Mouse (Mus musculus) kidney, postnatal 10 days (tissue): ENCODE measurements around the gene Arhgap5.
A peak's percentile ranks its signal among the peaks of the same experiment; 100 is the strongest.
"Not testable (repeated sequence)": the region's sequence is repeated elsewhere in the genome, so short reads cannot be mapped to it uniquely, and the experiment has no call there.

Experiments used
- DNase-seq: peaks from one replicate; pipeline ENCODE4 v3.0.0; 2021; ENCODE audit warnings: mixed read lengths

The Arhgap5 gene

DNA sequence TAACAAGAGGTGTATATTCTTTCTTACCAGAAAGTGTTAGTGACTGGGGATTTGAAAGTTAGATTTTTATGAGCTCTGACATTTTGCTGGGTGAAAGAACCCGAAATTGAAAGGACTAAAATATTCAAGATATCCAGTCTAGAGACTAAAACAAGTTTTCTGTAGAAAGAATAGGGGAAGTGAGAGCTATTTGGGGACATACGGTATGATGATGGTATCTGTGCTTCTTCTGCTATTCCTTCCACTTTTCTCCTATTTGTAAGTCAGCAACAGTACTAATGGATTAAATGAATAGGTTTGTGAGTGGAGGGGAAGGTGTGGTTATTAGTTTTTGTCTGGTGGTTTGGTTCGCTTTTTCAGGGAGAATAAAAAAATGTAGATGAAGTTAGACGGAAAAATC is 37.5 kb downstream of the Arhgap5 start:
- no peak for DNase-seq

DNA sequence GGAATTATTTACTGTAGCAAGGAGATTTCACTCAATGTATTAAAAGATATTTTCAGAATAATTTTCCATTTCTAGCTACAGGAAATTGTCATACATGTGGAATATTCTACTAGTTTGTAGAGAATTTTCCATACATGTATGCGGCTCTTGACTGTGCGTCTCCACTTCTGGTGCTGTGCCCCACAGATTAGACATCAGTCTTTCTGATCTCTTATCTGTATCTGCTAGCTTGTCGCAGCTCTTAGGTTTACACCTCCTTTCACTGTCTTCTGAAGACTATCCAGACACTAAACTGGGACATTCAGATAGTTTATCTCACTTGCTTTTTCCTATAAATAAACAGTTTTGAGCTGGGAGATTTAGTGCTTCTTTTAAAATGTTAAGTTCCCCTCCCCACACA is 40.8 kb downstream of the Arhgap5 start:
- DNase-seq: no peak

DNA sequence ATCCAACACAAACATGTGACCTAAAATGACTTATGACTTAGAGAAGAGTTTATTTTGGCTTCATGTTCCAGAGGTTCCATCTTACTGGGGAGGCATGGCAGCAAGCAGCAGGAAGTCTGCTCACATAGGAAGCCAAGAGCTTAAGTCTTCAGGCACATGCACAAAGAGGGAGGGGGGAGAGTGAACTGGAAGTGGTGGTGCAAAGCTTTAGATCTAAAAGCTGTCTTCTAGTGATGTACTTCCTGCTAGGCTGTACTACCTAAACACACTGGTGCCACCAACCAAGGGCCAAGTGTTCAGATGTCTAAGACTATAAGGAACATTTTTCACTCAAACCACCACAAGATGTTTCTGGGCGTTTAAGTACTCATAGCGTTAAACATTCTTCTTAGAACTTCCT is 48.3 kb downstream of the Arhgap5 start:
- DNase-seq: no peak

DNA sequence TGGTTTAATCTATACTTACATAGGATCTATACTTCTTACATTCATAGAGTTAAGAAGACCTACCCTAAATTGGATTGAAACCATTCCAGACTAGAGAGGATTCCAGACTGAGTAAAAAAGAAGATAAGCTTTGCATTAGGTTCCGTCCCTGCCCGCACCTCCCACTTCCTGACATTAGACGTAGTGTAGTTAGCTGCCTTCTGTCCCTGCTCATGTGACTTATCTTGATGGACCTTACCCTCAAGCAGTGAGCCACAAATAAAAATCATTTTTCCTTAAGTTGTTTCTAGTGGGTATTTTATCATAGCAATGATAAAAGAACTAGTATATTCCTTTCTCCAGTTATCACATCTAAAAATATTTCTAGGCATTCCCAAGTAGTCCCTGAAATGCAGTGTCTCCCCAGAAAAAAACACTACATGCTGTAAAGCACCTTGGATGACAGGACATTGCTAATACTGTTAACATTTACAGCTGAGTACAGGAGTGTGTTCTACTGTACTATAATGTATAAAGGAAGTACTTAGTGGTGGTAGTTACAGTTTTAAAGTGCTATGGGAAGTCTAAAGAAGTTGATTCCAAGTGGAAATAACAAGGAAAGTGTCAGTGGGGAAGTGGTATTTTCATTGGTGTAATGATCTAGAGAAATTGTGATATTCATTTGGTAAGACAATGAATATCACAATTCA is 51.6 kb downstream of the Arhgap5 start:
- no peak for DNase-seq

DNA sequence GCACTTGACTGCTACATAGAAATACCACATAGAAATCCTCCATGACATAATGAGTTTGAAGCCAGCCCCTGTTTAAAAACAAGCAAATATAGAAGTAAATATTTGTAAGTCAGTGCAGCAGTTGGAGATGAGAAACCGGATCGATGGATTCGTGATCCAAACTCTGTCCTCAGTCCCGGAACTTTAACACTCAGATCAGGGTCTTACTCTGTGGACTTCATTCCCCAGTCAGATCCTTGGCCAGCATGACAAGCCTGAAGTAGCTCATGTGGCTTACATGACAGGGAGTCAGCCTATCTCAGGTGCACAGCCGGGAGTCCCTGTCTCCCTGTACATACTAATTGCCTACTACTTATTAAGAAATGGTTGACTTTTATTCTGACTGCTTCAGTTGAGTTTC is 61.9 kb downstream of the Arhgap5 start:
- no peak for DNase-seq

DNA sequence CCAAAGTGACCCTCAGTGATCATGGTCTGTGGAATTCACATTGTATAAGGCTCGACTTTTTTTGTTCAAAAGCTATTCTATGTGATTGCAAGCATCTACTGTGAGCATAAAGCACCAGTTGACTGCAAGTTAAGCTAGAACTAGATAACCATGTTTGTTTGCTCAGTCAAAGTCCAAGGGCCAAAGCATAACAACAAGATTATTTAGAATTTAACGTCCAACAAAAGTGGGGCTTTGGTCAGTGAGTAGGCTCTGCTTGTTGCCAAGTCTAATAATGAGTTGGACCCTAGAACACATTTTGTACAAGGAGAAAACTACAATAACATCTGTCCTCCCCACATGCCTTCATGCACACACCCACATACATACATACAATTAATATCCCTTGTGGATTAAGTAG is 69.6 kb downstream of the Arhgap5 start:
- no peak for DNase-seq

DNA sequence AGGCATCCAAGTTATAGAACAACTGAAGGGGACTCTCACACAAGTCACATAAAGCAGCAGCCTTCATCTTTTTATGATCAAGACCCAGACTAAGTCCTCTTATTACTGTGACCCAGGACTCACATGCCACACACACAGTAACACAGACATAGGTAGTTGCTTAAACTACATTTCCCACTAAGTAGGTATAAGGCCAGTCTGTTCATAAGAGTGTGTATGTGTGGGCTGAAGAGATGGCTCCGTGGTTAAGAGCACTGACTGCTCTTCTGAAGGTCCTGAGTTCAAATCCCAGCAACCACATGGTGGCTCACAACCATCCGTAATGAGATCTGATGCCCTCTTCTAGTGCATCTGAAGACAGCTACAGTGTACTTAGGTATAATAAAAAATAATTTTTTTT is 82.7 kb downstream of the Arhgap5 start:
- DNase-seq: not testable (repeated sequence)

DNA sequence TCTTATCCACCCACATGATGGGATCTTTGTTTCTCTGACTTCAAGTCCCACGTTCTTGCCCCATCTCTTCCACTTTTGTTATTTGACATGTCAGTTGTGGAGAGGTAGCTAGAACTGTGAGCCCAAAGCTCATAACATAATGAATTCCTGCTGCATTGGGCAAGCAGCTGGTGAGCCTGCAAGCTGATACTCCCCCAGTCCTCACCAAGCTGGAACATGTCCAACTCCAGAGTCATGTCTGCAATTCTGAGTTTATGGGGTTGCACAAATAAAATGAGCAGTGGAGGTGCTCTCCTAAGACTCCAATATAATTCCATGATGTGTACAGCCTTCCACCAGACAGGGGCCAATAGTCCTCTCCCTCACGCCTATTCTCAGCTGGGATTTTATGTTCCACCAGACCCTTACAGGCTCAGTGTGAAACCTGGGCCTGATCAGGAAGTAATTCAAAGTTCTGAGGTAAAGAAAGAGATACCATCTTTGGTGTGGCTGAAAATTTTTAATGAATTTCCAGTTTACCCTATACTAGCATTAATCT is 83.8 kb downstream of the Arhgap5 start:
- no peak for DNase-seq

DNA sequence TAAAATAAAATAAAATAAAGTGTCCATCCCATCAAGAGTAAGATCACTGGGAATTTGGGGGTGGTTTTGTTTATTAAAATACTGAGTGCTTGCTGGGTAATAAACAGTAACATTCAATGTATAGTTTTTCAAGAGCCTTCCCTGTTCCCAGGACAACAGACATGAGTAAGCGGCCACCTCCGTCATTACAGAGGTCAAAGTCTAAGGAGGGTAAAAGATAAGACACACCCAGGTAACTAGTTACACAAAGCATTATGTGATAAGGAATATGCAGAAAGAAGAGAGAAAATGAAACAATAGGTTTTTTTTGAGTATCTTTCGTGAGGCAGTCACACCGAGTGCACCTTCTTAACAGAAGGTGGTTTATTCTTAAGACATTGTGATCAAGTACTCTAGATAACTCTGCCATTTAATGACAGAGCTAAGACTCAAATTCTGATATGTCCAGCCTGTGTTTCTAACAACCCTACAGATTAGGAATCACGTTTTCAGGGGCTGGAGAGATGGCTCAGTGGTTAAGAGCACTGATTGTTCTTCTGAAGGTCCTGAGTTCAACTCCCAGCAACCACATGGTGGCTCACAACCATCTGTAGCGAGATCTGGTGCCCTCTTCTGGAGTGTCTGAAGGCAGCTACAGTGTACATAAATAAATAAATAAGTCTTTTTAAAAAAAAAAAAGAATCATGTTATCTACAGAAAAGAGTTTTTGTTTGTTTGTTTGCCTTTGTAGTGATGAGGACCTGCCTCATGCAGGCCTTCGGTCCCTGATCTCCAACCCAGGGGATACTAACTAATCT is 91.8 kb downstream of the Arhgap5 start:
- DNase-seq: no peak

DNA sequence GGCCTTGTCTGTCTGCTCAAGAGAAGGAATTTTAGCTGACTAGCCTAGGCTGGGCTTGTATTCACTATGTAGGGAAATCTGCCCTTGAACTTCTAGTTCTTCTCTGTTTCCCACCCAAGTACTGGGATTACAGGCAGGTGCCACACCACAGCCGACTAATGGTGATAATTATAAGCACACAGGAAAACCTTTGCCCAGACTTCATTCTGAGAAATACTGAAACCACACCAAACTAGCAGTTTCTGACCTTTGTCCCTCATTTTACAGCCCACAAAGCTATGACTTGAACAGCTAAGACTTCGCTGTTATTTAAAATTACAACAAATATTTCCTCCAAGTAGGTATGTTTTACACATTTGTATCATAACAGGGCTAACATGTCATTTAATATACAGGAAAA is 98.7 kb downstream of the Arhgap5 start:
- DNase-seq: peak; percentile 6

DNA sequence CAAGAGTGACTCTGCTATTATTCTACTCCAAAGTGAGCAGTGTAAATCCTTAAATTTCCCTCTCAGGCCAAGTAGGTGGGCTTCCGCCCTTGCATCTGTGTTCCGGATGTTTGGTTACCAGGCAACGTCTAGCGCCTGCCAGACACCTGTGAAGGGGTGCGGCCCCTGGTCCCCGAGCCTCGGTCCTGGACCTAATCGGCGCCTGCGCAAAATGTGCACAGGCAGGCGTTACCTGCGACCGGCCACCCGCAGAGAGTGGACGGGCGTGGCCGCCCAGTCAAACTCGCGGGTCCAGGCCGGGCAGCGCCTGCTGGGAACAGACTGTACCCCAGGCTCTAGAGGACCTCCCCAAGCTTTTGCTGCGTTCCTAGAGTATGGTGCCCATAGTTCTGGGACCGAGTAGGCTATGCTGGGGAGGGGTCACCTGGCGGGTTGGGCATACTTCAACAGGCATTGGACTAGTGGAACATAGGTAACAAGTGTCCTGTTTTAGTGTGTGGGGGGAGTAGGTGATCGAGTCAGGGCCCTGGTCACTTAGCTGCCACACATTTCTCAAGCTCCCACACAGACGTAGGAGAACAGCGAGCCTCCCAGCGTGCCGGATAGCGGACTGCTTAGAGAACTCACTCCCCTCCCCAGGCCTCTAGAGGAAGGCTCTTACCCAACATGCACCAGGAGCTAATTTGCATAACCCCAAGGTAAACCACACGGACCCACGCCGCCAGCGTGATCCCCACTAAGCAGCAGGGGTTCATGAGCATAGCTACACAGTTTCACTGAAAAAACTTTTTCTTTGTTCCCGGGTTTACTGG is 99.3 kb downstream of the Arhgap5 start:
- DNase-seq: peak; percentile 91

DNA sequence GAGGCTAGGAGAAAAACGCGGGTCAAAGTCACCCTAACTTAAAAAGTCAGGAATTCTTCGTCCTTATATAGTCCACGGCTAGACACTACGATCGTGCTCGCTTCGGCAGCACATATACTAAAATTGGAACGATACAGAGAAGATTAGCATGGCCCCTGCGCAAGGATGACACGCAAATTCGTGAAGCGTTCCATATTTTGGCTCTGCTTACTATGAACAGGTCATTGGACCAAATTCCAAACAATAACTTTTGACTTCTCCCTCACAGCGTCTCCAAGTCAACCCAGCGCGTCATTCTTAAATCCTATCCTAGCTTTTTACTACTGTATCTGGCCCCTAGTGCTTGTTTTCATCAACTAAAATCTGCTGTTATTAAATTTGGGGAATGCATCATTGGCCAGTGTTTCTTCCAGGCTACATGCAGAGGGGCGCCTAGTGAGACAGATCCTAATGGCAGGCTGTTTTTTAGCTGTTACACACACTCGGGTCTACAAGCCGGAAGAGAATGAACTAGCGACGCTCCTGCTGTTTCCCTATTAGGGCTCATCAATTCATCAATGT is 100.0 kb downstream of the Arhgap5 start:
- peak; percentile 43 for DNase-seq

DNA sequence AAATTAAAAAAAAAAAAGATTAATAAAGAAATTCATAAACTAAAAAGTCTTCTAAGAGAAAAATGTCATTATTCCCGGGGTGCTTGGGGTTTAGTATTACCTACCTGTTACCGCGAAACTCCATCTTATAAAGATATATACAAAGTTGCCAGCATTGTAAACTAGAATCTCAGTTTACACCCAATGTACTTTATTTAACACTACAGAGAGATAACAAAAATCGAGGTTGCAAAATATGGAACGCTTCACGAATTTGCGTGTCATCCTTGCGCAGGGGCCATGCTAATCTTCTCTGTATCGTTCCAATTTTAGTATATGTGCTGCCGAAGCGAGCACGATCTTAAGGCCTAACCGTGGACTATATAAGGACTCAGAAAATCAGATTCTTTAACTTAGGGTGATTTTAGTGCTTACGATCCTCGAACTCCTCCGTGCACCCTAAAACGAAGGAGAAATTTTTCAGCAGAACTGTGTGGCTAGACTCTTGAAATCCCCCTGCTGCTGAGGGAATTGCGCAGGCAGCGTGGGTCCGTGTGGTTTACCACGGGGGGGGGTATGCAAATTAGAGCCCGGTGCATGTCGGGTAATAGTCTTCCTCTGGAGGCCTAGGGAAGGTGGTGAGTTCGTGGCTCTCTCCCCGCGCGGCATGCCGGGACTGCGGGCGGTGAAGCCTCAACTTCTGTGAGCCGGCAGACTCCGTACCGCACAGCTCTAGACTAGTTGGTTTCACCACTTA is 100.7 kb downstream of the Arhgap5 start:
- DNase-seq: peak; percentile 99

DNA sequence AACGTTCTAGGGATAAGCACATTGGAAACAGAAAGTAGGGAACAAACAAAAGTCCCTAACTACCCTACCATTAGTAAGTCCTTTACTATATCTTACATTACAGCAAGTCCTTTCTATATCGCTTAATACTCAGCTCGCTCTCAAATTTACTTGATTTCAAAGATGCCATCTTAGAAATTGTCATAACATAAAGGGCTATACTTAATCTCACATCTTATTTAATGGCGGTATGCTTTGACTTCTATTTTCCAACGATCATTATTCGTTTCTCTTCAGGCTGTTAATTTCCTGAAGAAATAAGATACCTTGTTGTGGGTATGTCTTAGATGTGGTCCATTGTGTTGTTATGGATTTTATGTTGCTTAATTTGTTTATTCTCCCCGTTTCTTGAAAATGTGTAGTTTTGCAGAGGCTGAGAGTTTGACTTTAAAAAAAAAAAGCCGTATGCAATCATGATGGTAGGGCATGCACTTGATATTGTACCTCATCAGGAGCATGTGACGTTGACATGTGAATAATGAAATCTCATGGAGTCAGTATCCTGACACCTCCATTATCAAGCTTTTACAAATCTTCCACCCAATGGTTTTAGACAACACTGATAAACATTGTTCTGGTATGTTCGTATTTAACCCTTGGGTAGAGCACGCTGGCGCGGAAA is 101.3 kb downstream of the Arhgap5 start:
- DNase-seq: no peak

DNA sequence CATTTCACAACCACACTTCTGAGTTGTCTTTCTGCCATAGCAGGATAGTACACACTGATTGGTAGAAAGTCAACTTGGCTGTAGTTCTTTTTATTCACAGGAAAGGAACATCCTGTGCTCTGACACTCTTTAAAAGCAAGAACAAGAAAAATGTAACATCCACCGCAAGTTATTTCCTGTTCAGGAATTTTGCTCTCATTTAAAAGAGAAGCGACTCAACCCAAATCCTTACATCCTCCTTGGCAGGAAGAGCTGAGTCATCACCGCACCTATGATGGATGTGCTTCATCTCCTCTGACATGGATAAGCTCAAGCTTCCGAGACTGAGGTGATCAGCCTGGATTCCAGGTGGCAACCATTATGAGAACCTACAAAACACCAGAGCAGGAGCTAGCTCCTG is 103.6 kb downstream of the Arhgap5 start:
- DNase-seq: no peak

DNA sequence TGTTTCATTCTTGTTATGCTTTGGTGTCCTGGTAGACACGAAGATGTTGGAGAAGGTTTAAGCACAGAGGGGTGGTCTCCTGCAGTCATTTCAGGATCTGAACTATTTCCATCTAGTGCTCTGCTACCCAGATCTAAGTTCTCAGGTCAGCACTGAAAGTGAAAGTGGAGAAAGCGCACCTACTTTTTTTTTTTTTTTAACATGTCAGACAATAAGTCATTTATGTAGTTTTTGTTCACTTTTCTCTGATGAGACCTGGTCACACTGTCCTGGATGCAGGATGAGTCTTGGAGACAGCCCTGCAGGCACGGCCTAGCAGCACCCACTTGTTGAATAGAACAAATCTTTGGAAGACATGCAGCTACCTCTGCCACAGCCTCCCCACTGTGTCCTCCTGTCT is 111.9 kb downstream of the Arhgap5 start:
- DNase-seq: no peak

DNA sequence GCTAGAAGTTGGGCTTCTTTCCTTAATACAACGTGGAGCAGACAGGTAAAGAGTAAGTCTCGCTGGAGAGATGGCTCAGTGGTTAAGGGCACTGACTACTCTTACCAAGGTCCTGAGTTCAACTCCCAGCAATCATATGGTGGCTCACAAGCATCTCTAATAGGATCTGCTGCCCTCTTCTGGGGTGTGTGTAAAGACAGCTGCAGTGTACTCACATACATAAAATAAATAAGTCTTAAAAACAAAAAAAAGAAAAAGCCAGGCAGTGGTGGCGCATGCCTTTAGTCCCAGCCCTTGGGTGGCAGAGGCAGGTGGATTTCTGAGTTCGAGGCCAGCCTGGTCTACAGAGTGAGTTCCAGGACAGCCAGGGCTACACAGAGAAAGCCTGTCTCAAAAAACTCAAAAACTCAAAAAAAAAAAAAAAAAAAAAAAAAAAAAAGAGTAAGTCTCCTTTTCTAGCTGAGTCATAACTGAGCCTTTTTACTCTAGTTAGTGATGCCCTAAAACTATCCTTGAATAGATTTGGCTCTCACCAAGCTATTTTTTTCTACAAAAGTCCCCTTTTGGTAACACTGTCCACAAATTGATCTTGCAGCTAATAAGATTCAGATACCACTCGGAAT is 114.8 kb downstream of the Arhgap5 start:
- no peak for DNase-seq

DNA sequence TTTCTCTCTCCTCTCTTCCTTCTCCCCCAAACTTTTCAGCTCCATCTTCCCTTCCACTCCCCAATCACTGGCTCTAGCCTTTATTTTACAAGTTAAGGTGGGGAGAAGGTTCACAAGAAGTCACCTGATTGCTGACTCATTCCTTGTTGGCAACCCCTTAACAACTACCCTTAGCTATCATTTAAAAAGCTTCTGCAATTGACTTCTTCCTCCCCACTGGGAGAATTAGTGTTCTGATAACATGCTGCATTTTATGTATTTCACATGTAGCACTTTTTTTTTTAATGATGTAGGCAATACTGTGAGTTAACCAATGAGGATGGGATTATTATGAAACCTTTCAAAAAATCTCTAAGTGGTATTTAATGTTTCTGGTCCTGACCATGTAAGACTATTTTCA is 115.9 kb downstream of the Arhgap5 start:
- no peak for DNase-seq
